Mouse (Mus musculus) adipose tissue, adult 10 weeks (tissue): ENCODE measurements around the gene CN725425. TPM values are rescaled to one million over a fixed set of nuclear protein-coding genes. Genes with fewer than 3 reads are reported as not detected.

Experiments
- polyA plus RNA-seq: library from polyadenylated mRNA; stranded (reverse); fragments of 350-450 nt; fragmentation: Illumina TruSeq; extraction: RNeasy Lipid Tissue Mini Kit (QIAGEN cat#74804); gene quantifications from one replicate; pipeline ENCODE4 v1.2.3, GENCODE M21; 2014; ENCODE audit warnings: low read depth, low replicate concordance

The CN725425 gene
- polyA plus RNA-seq = not detected

DNA sequence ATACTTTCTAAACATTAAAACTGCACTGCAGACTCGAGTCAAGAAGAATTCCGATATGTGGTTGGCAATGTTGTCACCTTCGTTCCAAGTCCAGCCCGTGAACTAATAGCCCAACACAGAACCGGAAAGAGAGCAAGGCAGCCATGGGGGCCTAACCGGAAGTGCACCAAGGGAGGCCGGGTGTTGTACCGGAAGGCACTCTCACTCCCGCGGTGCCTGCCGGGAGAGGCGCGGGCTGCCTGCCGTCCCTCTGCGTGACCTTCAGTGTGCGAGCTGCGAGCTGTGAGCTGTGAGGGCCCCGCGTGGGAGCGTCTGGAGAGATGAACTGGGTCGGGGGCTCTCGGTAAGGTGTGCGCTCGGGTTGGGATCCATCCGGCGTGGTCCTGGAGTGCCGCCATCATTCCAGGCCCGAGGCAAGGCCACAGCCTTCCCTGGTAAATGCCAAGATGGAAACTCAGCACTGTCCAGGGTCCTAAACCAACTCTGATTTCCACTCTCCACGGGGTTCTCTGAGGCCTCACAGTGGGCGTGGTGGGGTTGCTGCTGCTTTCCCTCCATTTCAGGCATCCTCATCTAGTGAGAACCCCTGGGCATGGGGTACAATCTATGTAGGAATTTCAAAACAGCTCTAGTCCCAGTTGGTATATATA lies at the start of gene CN725425:
TSS of gene CN725425 (plus strand) at position 239 of the 650 bp plus-strand sequence.

DNA sequence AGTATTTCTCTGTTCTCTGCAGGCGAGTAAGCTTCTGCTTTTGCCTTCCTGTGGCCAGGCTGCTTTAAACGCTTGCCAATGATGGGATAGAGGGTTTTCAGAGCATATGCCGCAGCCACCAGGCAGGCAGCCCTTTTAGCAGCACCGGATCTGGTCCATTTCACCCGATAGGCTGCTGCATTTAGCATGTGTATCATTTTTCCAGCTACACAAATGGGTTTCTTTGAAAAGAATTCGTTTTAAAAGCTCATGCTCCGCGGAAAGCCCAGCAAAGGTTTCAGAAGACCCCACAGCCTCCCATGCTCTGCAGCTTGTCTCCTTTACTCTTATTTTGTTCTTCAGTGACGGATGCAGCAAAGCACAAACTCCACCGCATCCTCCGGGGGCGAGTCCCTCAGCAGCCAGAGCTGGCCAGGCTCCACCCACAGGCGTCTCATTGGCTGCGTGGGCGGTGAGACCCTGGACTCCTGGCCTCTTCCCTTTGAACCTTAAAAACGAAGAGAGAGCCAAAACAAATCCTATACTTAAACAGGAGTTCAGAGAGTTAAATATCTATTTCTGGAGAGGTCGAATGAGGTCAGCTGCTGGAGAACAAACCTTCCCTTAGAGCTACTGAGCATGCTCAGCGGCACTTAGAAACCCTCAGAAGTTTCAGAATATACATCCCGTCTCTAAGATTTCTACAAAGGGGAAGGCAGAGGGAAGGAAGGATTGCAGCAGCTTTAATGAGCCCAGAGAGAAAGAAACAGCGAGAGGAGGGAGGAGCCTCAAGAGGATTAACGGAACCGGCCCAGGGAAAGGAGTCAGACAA lies 7.7 kb upstream of the CN725425 start, which contains the start of gene Abcd2:
TSS of gene Abcd2 (minus strand) at position 388 of the 811 bp plus-strand sequence.

Other genes with a start within 250 kb of the CN725425 start
- 16.7 TPM for gene Kif21a, start 149.5 kb upstream of the CN725425 start, polyA plus RNA-seq
- 92.0 TPM for gene Abcd2, start 7.7 kb upstream of the CN725425 start, polyA plus RNA-seq